Mouse (Mus musculus): ENCODE measurements around the gene Hist1h4c.

DNA sequence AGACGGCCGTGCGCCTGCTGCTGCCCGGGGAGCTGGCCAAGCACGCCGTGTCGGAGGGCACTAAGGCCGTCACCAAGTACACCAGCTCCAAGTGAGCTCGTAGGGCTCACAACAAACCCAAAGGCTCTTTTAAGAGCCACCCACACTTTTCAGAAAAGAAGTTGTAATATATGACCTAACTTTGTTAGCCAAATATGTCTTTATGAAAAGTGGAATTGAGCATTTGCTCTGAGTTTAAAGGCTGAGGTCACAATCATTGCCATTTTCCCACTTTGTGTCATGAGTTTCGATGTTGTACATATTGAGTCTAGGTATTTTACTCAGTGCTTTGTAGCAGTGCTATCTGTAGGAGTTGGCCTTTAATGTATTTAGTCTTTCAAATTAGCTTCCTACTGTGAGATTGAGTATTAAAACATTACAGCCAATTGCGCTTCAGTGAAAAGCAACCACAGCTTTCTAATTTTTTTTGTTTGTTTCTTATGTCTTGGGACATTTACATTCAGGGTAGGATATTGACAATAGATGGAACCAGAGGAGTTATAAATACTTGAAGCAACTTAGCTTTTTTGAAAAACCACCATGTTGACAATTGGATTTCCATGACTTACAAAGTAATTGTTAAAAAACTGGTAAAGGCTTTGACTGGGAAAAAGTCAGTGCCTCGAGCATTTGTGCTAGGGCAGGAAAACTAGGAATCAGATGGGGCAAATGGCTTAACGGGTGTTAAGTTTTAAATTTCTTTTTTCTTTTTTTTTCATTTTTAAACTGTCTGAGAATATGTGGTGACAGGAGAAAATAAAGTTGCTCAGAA, 49.0 kb upstream of the Hist1h4c start:
- TF ChIP-seq CTCF (IDR thresholded peaks at IDR 0.05; ENCODE audit: control insufficient read depth, insufficient read depth, insufficient replicate concordance, low read depth, low read length) (no peak), POLR2A (IDR thresholded peaks at IDR 0.05; ENCODE audit: control insufficient read depth, low read depth, low read length) (no peak)

Data from testis, adult 2 months (tissue).